Comparison of ENCODE assay signal across 10 mouse cellular contexts in the genomic region with DNA sequence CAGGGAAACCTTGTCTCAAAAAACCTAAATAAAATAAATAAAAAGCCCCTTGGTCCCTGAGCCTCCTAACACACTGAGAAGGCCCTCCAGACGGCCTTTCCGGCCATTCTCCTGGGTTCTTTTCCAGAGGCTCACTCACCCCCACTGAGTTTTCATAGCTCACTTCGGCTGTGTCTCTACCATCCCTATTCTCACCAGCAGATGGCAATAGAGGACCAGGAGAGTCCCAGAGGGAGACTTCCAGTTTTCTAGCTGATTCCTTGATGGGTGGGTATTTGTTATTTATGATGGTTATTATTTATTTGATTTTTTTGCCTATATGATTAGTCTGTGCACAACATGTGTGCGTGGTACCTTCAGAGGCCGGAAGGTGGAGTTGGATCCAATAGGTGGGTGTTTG. TPM values are rescaled to one million over a fixed set of nuclear protein-coding genes. Genes with fewer than 3 reads are reported as not detected.
A peak's percentile ranks its signal among the peaks of the same experiment; 100 is the strongest.
DNase-seq lines count a peak whose midpoint lies in the region; ATAC-seq and TF ChIP-seq lines count a peak whose summit lies in the region.
"Had no signal": no experiment of that assay in that cellular context is flagged by ENCODE, and none has a peak within 500 bp of the region (broad histone marks: within the 10 kb centered on the region; RNA-seq: fewer than 3 reads in every experiment).

No protein-coding gene starts in this region.

- H3K27me3 ChIP-seq in forebrain, postnatal 0 days (ENCODE audit: insufficient read depth, low read length) = no peaks in the 10 kb centered on the region
- H3K27me3 ChIP-seq in lung, embryonic 16.5 days (ENCODE audit: control insufficient read depth, insufficient read depth, low read depth, low read length) = no peaks in the 10 kb centered on the region
- H3K27me3 ChIP-seq: hindbrain, embryonic 15.5 days had no signal

- no peaks in the 10 kb centered on the region for H3K36me3 ChIP-seq in forebrain, postnatal 0 days (ENCODE audit: insufficient read depth)
- H3K36me3 ChIP-seq in lung, embryonic 16.5 days (ENCODE audit: control insufficient read depth, insufficient read depth, low read length) = no peaks in the 10 kb centered on the region
- H3K36me3 ChIP-seq: hindbrain, embryonic 15.5 days had no signal

- H3K4me2 ChIP-seq in forebrain, postnatal 0 days (ENCODE audit: low read depth) = no peak overlapping the region
- H3K4me2 ChIP-seq in lung, embryonic 16.5 days (ENCODE audit: low read depth, low read length) = no peak overlapping the region
- H3K4me2 ChIP-seq: hindbrain, embryonic 15.5 days had no signal

- no peaks in the 10 kb centered on the region for H3K9me3 ChIP-seq in forebrain, postnatal 0 days (ENCODE audit: low read length)
- no peaks in the 10 kb centered on the region for H3K9me3 ChIP-seq in lung, embryonic 16.5 days (ENCODE audit: control insufficient read depth, low read length)
- H3K9me3 ChIP-seq: hindbrain, embryonic 15.5 days had no signal

- no peak overlapping the region for H3K4me3 ChIP-seq in forebrain, postnatal 0 days (ENCODE audit: low read depth, low read length)
- no peak overlapping the region for H3K4me3 ChIP-seq in lung, embryonic 16.5 days (ENCODE audit: low read length)
- H3K4me3 ChIP-seq: hindbrain, embryonic 15.5 days had no signal

- TF ChIP-seq POLR2A in brain, embryonic 14.5 days (IDR thresholded peaks at IDR 0.05; ENCODE audit: borderline replicate concordance, extremely low read depth, insufficient read depth, insufficient read length, poor library complexity, severe bottlenecking) = no peak

- ATAC-seq in forebrain, postnatal 0 days = no peak
- ATAC-seq in lung, embryonic 16.5 days (ENCODE audit: low read depth) = peak; percentile 36; the same call in 1 of the 2 replicates
- ATAC-seq in erythroblast, adult 5-6 weeks (replicated peaks; ENCODE audit: low FRiP score, poor library complexity, severe bottlenecking) = no peak; the same call in 1 of the 2 replicates

- H3K4me1 ChIP-seq in forebrain, postnatal 0 days (ENCODE audit: insufficient read depth) = no peaks in the 10 kb centered on the region
- no peaks in the 10 kb centered on the region for H3K4me1 ChIP-seq in lung, embryonic 16.5 days (replicated peaks; ENCODE audit: control insufficient read depth, insufficient read depth, low read length)
- H3K4me1 ChIP-seq: hindbrain, embryonic 15.5 days had no signal

- no peak overlapping the region for H3K9ac ChIP-seq in forebrain, postnatal 0 days
- H3K9ac ChIP-seq in lung, embryonic 16.5 days (ENCODE audit: low read length) = no peak overlapping the region
- H3K9ac ChIP-seq: hindbrain, embryonic 15.5 days had no signal

- peak; percentile 72 for DNase-seq in 416B (ENCODE audit: low read depth)
- peak; percentile 35 to 57 for DNase-seq in CD8-positive naive resting alpha-beta T cell, adult 2 months (ENCODE audit: low read depth in 2 of 2, low spot score in 2 of 2)
- peak; percentile 71 for DNase-seq in brain, embryonic 14.5 days (ENCODE audit: low read depth)
- DNase-seq in forebrain, postnatal 0 days = peak; percentile 85
- DNase-seq in kidney, postnatal 36 days = peak; percentile 58 to 83
- peak; percentile 11 to 12 for DNase-seq in right cerebral cortex, postnatal 36 days (ENCODE audit: low spot score in 2 of 2)

- H3K27ac ChIP-seq in forebrain, postnatal 0 days (ENCODE audit: low read depth, low read length) = no peak overlapping the region
- no peak overlapping the region for H3K27ac ChIP-seq in lung, embryonic 16.5 days (ENCODE audit: low read length)
- H3K27ac ChIP-seq: hindbrain, embryonic 15.5 days had no signal

- peak; percentile 82; the same call in 1 of the 2 replicates for TF ChIP-seq CTCF in brain, embryonic 14.5 days (IDR thresholded peaks at IDR 0.05; ENCODE audit: borderline replicate concordance, extremely low read depth, insufficient read depth, insufficient read length)
- peak; percentile 88 for TF ChIP-seq CTCF in forebrain, postnatal 0 days (IDR thresholded peaks at IDR 0.05; ENCODE audit: low read depth)

- 31% methylated on average over 5 of the region's 5 CpGs for WGBS in forebrain, postnatal 0 days
- 20% methylated on average over 5 of the region's 5 CpGs for WGBS in lung, embryonic 16.5 days

RNA-seq across cellular contexts. Expression of a gene that starts 11.3 kb away (rescaled TPM):
- polyA plus RNA-seq in brain, embryonic 14.5 days (2012; rRNA removed) = 0.08 and 0.16 TPM in 2 replicates
- 0.23 TPM in 1 of 2 replicates, not detected in the other for total RNA-seq in forebrain, postnatal 0 days (2014; rRNA removed)
- polyA plus RNA-seq in forebrain, postnatal 0 days (2015; fragmentation: Nextera tagmentation; extraction: Ambion mirVana) = not detected in 2 replicates
- 0.46 TPM in 1 of 2 replicates, not detected in the other for polyA plus RNA-seq in lung, embryonic 16.5 days (2015; fragmentation: Nextera tagmentation; extraction: Ambion mirVana)
- total RNA-seq in erythroblast, adult 5-6 weeks (2015; ENCODE audit: low replicate concordance) = not detected in 2 replicates
- total RNA-seq in erythroblast, adult 5-6 weeks (2017; ENCODE audit: low replicate concordance) = not detected in 2 replicates
- polyA plus RNA-seq: hindbrain, embryonic 15.5 days had no signal

RNA-seq across cellular contexts. Expression of a gene that starts 26.0 kb away (rescaled TPM):
- 0.04 TPM in 1 of 2 replicates, not detected in the other for polyA plus RNA-seq in brain, embryonic 14.5 days (2012; rRNA removed)
- total RNA-seq in forebrain, postnatal 0 days (2014; rRNA removed) = not detected in 2 replicates
- polyA plus RNA-seq in forebrain, postnatal 0 days (2015; fragmentation: Nextera tagmentation; extraction: Ambion mirVana) = not detected in 2 replicates
- polyA plus RNA-seq in lung, embryonic 16.5 days (2015; fragmentation: Nextera tagmentation; extraction: Ambion mirVana) = 0.82 and 0.95 TPM in 2 replicates
- total RNA-seq in erythroblast, adult 5-6 weeks (2015; ENCODE audit: low replicate concordance) = not detected in 2 replicates
- total RNA-seq in erythroblast, adult 5-6 weeks (2017; ENCODE audit: low replicate concordance) = not detected in 2 replicates
- polyA plus RNA-seq: testis, adult 2 months had no signal

RNA-seq across cellular contexts. Expression of a gene that starts 52.2 kb away (rescaled TPM):
- polyA plus RNA-seq in brain, embryonic 14.5 days (2012; rRNA removed) = not detected in 2 replicates
- not detected in 2 replicates for total RNA-seq in forebrain, postnatal 0 days (2014; rRNA removed)
- 0.07 TPM in 1 of 2 replicates, not detected in the other for polyA plus RNA-seq in forebrain, postnatal 0 days (2015; fragmentation: Nextera tagmentation; extraction: Ambion mirVana)
- polyA plus RNA-seq in lung, embryonic 16.5 days (2015; fragmentation: Nextera tagmentation; extraction: Ambion mirVana) = not detected in 2 replicates
- total RNA-seq in erythroblast, adult 5-6 weeks (2015; ENCODE audit: low replicate concordance) = not detected in 2 replicates
- not detected in 2 replicates for total RNA-seq in erythroblast, adult 5-6 weeks (2017; ENCODE audit: low replicate concordance)
- polyA plus RNA-seq: hindbrain, embryonic 15.5 days; testis, adult 2 months had no signal

RNA-seq across cellular contexts. Expression of a gene that starts 52.9 kb away (rescaled TPM):
- polyA plus RNA-seq in brain, embryonic 14.5 days (2012; rRNA removed) = 19.5 and 24.1 TPM in 2 replicates
- total RNA-seq in forebrain, postnatal 0 days (2014; rRNA removed) = 24.0 and 34.0 TPM in 2 replicates
- polyA plus RNA-seq in forebrain, postnatal 0 days (2015; fragmentation: Nextera tagmentation; extraction: Ambion mirVana) = 9.1 and 10.9 TPM in 2 replicates
- polyA plus RNA-seq in lung, embryonic 16.5 days (2015; fragmentation: Nextera tagmentation; extraction: Ambion mirVana) = 15.1 and 17.5 TPM in 2 replicates
- total RNA-seq in erythroblast, adult 5-6 weeks (2015; ENCODE audit: low replicate concordance) = not detected in 2 replicates
- 0.26 and 0.56 TPM in 2 replicates for total RNA-seq in erythroblast, adult 5-6 weeks (2017; ENCODE audit: low replicate concordance)

Comparison
In these comparisons a context has a peak if more than half of its experiments do, and no peak if none do; other contexts are left out.
1. DNase-seq: peak in every context shown above with its lines; median percentile 85 in forebrain, postnatal 0 days; 72 in 416B; 71 in brain, embryonic 14.5 days; 70 in kidney, postnatal 36 days; 46 in CD8-positive naive resting alpha-beta T cell, adult 2 months; 12 in right cerebral cortex, postnatal 36 days.